ENCODE assay signal across 9 mouse cellular contexts in genomic region chr3:90613461-90614147, GRCm38 (mm10). TPM values are rescaled to one million over a fixed set of nuclear protein-coding genes. Genes with fewer than 3 reads are reported as not detected.
A peak's percentile ranks its signal among the peaks of the same experiment; 100 is the strongest.
DNase-seq lines count a peak whose midpoint lies in the region; ATAC-seq and TF ChIP-seq lines count a peak whose summit lies in the region.
"Had no signal": no experiment of that assay in that cellular context is flagged by ENCODE, and none has a peak within 500 bp of the region (broad histone marks: within the 10 kb centered on the region; RNA-seq: fewer than 3 reads in every experiment).

No protein-coding gene starts in this region.

- H3K4me2 ChIP-seq in forebrain, embryonic 16.5 days (ENCODE audit: low read length): peak overlapping the region; percentile 56; the same call in 1 of the 2 replicates
- H3K4me2 ChIP-seq in liver, embryonic 15.5 days: peak overlapping the region; percentile 10; the same call in 1 of the 2 replicates

- no peaks in the 10 kb centered on the region for H3K36me3 ChIP-seq in forebrain, embryonic 16.5 days (ENCODE audit: control insufficient read depth, insufficient read depth)
- no peaks in the 10 kb centered on the region for H3K36me3 ChIP-seq in liver, embryonic 15.5 days (replicated peaks)

- TF ChIP-seq CTCF in gastrocnemius, adult 2 months (IDR thresholded peaks at IDR 0.05): no peak

- H3K4me1 ChIP-seq in forebrain, embryonic 16.5 days (replicated peaks; ENCODE audit: control insufficient read depth, insufficient read depth, low read length): peaks cover 6% of the 10 kb centered on the region
- H3K4me1 ChIP-seq in liver, embryonic 15.5 days (replicated peaks): peaks cover 5% of the 10 kb centered on the region; the same call in 1 of the 2 replicates

- intact Hi-C loops in gastrocnemius, adult 2 months (cut with DNase I): no loop called here

- H3K9me3 ChIP-seq in forebrain, embryonic 16.5 days (ENCODE audit: control insufficient read depth, low read length): no peaks in the 10 kb centered on the region
- no peaks in the 10 kb centered on the region for H3K9me3 ChIP-seq in liver, embryonic 15.5 days (replicated peaks)

- H3K9ac ChIP-seq in forebrain, embryonic 16.5 days (replicated peaks; ENCODE audit: low read depth, low read length): no peak overlapping the region
- H3K9ac ChIP-seq in liver, embryonic 15.5 days: no peak overlapping the region

- WGBS in forebrain, embryonic 16.5 days: 71% methylated on average over 7 of the region's 7 CpGs
- 17% methylated on average over 7 of the region's 7 CpGs for WGBS in liver, embryonic 15.5 days (ENCODE audit: insufficient replicate concordance)

- DNase-seq in gastrocnemius, adult 2 months: no peak
- no peak for DNase-seq in gastrocnemius, adult 18-20 months (ENCODE audit: low spot score)
- DNase-seq in B cell, adult 2 months: peak; percentile 28 to 35
- DNase-seq in thymus, postnatal 36 days: no peak
- no peak for DNase-seq in gastrocnemius, postnatal 10 days
- DNase-seq in right cerebral cortex, postnatal 14 days: no peak
- DNase-seq: cerebellum, adult 18-20 months had no signal

- H3K4me3 ChIP-seq in gastrocnemius, adult 2 months: peak overlapping the region; percentile 80
- H3K4me3 ChIP-seq in forebrain, embryonic 16.5 days (replicated peaks; ENCODE audit: low read length): no peak overlapping the region
- 0 out of 2 replicates have a peak overlapping the region, but pooled peaks have one; percentile 23 for H3K4me3 ChIP-seq in liver, embryonic 15.5 days (replicated peaks)

- H3K27me3 ChIP-seq in forebrain, embryonic 16.5 days (replicated peaks; ENCODE audit: control insufficient read depth, insufficient read depth, low read length): no peaks in the 10 kb centered on the region
- H3K27me3 ChIP-seq in liver, embryonic 15.5 days: peaks cover 3% of the 10 kb centered on the region; the same call in 1 of the 2 replicates

- ATAC-seq in forebrain, embryonic 16.5 days: no peak
- no peak for ATAC-seq in liver, embryonic 15.5 days (ENCODE audit: insufficient read depth)

- H3K27ac ChIP-seq in gastrocnemius, adult 2 months: peak overlapping the region; percentile 92
- no peak overlapping the region for H3K27ac ChIP-seq in forebrain, embryonic 16.5 days (ENCODE audit: low read length)
- H3K27ac ChIP-seq in liver, embryonic 15.5 days (replicated peaks): no peak overlapping the region

RNA-seq across cellular contexts. Expression of gene S100a6, which starts 0.9 kb away (rescaled TPM):
- 100 to 1,000 TPM in 1 of 2 experiments, 10 to 100 TPM in 1; 52.2 to 123 TPM for total RNA-seq in gastrocnemius, adult 2 months (2021)
- total RNA-seq in gastrocnemius, adult 18-20 months (2021): 100 to 1,000 TPM in 1 of 2 experiments, 10 to 100 TPM in 1; 63.5 to 106 TPM
- polyA plus RNA-seq in forebrain, embryonic 16.5 days (2015; fragmentation: Nextera tagmentation; extraction: Ambion mirVana): 9.5 and 13.3 TPM in 2 replicates
- polyA plus RNA-seq in liver, embryonic 15.5 days (2015; fragmentation: Nextera tagmentation; extraction: Ambion mirVana): 14.2 and 15.9 TPM in 2 replicates
- total RNA-seq in gastrocnemius, postnatal 10 days (2021): 100 to 1,000 TPM in 1 of 2 experiments, 10 to 100 TPM in 1; 83.2 to 102 TPM

RNA-seq across cellular contexts. Expression of gene S100a5, which starts 5.3 kb away (rescaled TPM):
- 1 to 10 TPM in 1 of 2 experiments, not detected in 1; 2.7 TPM for total RNA-seq in gastrocnemius, adult 2 months (2021)
- total RNA-seq in gastrocnemius, adult 18-20 months (2021): 1 to 10 TPM in 1 of 2 experiments, not detected in 1; 2.5 TPM
- polyA plus RNA-seq in forebrain, embryonic 16.5 days (2015; fragmentation: Nextera tagmentation; extraction: Ambion mirVana): not detected in 2 replicates
- not detected in 2 replicates for polyA plus RNA-seq in liver, embryonic 15.5 days (2015; fragmentation: Nextera tagmentation; extraction: Ambion mirVana)
- not detected for total RNA-seq in gastrocnemius, postnatal 10 days (2021)

RNA-seq across cellular contexts. Expression of gene S100a4, which starts 10.0 kb away (rescaled TPM):
- 10 to 100 TPM in 1 of 2 experiments, 1 to 10 TPM in 1; 9.5 to 17.4 TPM for total RNA-seq in gastrocnemius, adult 2 months (2021)
- 10 to 100 TPM; 10.1 to 17.7 TPM for total RNA-seq in gastrocnemius, adult 18-20 months (2021)
- polyA plus RNA-seq in forebrain, embryonic 16.5 days (2015; fragmentation: Nextera tagmentation; extraction: Ambion mirVana): 0.65 and 1.3 TPM in 2 replicates
- 1.7 and 2.3 TPM in 2 replicates for polyA plus RNA-seq in liver, embryonic 15.5 days (2015; fragmentation: Nextera tagmentation; extraction: Ambion mirVana)
- total RNA-seq in gastrocnemius, postnatal 10 days (2021): 10 to 100 TPM in 1 of 2 experiments, 1 to 10 TPM in 1; 9.6 to 20.1 TPM

RNA-seq across cellular contexts. Expression of gene Gm42674, which starts 11.9 kb away (rescaled TPM):
- not detected for total RNA-seq in gastrocnemius, adult 2 months (2021)
- not detected for total RNA-seq in gastrocnemius, adult 18-20 months (2021)
- not detected in 2 replicates for polyA plus RNA-seq in forebrain, embryonic 16.5 days (2015; fragmentation: Nextera tagmentation; extraction: Ambion mirVana)
- polyA plus RNA-seq in liver, embryonic 15.5 days (2015; fragmentation: Nextera tagmentation; extraction: Ambion mirVana): not detected in 2 replicates
- total RNA-seq in gastrocnemius, postnatal 10 days (2021): not detected

RNA-seq across cellular contexts. Expression of gene S100a2, which starts 23.6 kb away (rescaled TPM):
- total RNA-seq in gastrocnemius, adult 2 months (2021): not detected
- not detected for total RNA-seq in gastrocnemius, adult 18-20 months (2021)
- not detected in 2 replicates for polyA plus RNA-seq in forebrain, embryonic 16.5 days (2015; fragmentation: Nextera tagmentation; extraction: Ambion mirVana)
- polyA plus RNA-seq in liver, embryonic 15.5 days (2015; fragmentation: Nextera tagmentation; extraction: Ambion mirVana): not detected in 2 replicates
- total RNA-seq in gastrocnemius, postnatal 10 days (2021): not detected

Comparison
In these comparisons a context has a peak if more than half of its experiments do, and no peak if none do; other contexts are left out.
1. DNase-seq: peak in B cell, adult 2 months (2 of 2); none in gastrocnemius, adult 2 months (single experiment), gastrocnemius, adult 18-20 months (single experiment), thymus, postnatal 36 days (0 of 2), gastrocnemius, postnatal 10 days (single experiment) and right cerebral cortex, postnatal 14 days (single experiment).